Mouse (Mus musculus): ENCODE results near the gene Pou6f1. TPM values are rescaled to one million over a fixed set of nuclear protein-coding genes. Genes with fewer than 3 reads are reported as not detected.

Gene Pou6f1
- total and polyA plus RNA-seq, 2 experiments from 2014 or later = 24.9 to 84.1 TPM

DNA sequence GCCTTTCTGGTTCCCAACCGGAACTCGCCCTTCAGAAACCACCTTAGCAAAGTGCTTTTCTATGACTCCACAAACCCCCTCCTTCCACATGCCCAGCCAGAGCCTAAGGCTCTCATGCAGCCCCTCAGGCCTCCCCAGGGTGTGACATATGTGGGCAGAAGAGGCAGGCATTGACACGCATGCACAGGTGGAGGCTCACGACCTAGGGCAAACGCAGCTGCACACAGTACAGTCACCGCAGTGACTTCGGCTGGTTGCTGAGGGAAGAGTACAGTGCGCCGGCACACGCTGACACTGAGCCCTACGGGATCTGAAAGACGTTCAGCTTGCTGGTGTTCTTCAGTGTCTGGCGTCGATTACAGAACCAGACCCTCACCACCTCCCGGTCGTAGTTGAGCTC is 21.8 kb downstream of the Pou6f1 start:
- H3K4me2 ChIP-seq (ENCODE audit: low read depth, low read length) = no peak overlapping the region
- 87% methylated on average over 16 of the region's 16 CpGs for whole genome bisulfite sequencing
- no peaks in the 10 kb centered on the region for H3K27me3 ChIP-seq (ENCODE audit: insufficient read depth, low read length)
- no peak for TF ChIP-seq CTCF (IDR thresholded peaks at IDR 0.05; ENCODE audit: low read depth)
- no peak overlapping the region for H3K4me3 ChIP-seq (ENCODE audit: low read length)
- H3K4me1 ChIP-seq (ENCODE audit: insufficient read depth, low read length) = 0 out of 2 replicates have a peak, but pooled peaks cover 3% of the 10 kb centered on the region
- no peaks in the 10 kb centered on the region for H3K9me3 ChIP-seq (ENCODE audit: low read length)
- ATAC-seq (no peak), DNase-seq (ENCODE audit: low spot score) (no peak)
- H3K9ac ChIP-seq (replicated peaks; ENCODE audit: low read length) = no peak overlapping the region
- H3K27ac ChIP-seq = no peak overlapping the region
- peaks cover 16% of the 10 kb centered on the region; the same call in 1 of the 2 replicates for H3K36me3 ChIP-seq (ENCODE audit: insufficient read depth, low read length)

DNA sequence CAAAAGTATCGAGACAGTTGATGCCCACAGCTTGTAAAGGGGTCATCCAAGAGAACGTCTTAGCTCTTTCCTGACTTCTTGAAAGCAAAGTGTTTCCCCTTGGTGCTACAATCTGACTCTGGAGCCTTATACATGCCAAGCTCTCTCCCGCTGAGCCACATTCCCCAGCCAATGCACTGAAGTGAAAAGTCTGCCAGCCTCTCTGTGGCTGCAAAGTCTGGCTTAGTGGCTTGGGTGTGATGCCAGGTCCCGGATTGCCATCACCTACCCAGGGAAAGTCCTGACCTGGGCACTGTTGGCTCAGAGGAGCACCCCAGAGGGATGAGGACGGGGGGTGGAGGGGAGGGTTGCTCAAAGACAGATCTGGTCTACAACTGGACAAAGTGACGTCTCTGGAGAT is 23.0 kb downstream of the Pou6f1 start:
- Histone ChIP-seq H3K27ac (no peak overlapping the region), H3K36me3 (ENCODE audit: insufficient read depth, low read length) (peaks cover 14% of the 10 kb centered on the region; the same call in 1 of the 2 replicates)
- 70% methylated on average over 6 of the region's 6 CpGs for WGBS

DNA sequence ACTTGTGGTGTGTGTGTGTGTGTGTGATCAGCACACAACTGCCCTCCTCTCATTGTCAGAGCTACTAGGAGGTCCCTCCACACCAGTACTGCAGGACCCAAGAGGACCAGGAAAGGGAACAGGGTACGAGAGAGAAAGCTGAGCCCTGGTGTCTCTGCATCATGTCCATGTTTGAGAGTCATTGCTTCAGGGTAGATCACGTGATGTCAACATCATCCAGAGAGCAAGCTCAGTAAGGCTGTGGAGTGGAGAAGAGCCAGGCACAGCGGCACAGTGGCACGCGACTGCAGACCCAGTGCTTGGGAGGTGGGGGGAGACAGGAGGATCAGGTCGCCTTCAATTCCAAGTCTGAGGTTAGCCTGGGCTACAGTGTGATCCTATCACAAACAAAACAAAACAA is 23.4 kb downstream of the Pou6f1 start:
- Histone ChIP-seq H3K4me1 (ENCODE audit: insufficient read depth, low read length) (0 out of 2 replicates have a peak, but pooled peaks cover 3% of the 10 kb centered on the region), H3K36me3 (ENCODE audit: insufficient read depth, low read length) (peaks cover 14% of the 10 kb centered on the region; the same call in 1 of the 2 replicates), H3K9ac (replicated peaks; ENCODE audit: low read length) (no peak overlapping the region), H3K9me3 (ENCODE audit: low read length) (no peaks in the 10 kb centered on the region), H3K4me3 (ENCODE audit: low read length) (no peak overlapping the region), H3K4me2 (ENCODE audit: low read depth, low read length) (no peak overlapping the region), H3K27ac (no peak overlapping the region), H3K27me3 (ENCODE audit: insufficient read depth, low read length) (no peaks in the 10 kb centered on the region)
- 87% methylated on average over 6 of the region's 6 CpGs for WGBS
- DNase-seq (ENCODE audit: low spot score) = no peak
- ATAC-seq = no peak
- no peak for TF ChIP-seq CTCF (IDR thresholded peaks at IDR 0.05; ENCODE audit: low read depth)

More for the DNA sequence above, 23.0 kb downstream of the Pou6f1 start:
- ATAC-seq = no peak
- Histone ChIP-seq H3K4me1 (ENCODE audit: insufficient read depth, low read length) (0 out of 2 replicates have a peak, but pooled peaks cover 3% of the 10 kb centered on the region), H3K4me2 (ENCODE audit: low read depth, low read length) (no peak overlapping the region), H3K27me3 (ENCODE audit: insufficient read depth, low read length) (no peaks in the 10 kb centered on the region), H3K9me3 (ENCODE audit: low read length) (no peaks in the 10 kb centered on the region), H3K9ac (replicated peaks; ENCODE audit: low read length) (no peak overlapping the region), H3K4me3 (ENCODE audit: low read length) (no peak overlapping the region)
- no peak for TF ChIP-seq CTCF (IDR thresholded peaks at IDR 0.05; ENCODE audit: low read depth)
- no peak for DNase-seq (ENCODE audit: low spot score)

DNA sequence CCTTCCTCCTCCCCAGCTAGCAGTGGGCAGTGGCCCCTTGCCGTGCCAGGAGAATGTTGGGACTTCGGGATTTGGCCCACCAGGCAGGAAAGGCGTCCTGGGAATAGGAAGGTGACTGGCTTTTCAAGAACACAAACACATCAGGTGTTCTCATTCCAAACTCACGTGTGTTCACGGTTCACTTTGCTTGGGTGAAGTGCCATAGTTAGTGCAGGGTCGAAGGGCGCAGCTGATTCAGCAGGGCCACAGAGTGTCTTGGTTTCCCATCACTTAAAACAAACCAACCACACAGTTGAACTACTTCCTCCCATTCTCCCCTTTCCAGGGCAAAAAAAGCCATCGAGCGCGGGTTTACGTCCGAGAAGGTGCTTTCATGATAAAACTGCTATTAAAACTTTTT is 24.4 kb downstream of the Pou6f1 start:
- ATAC-seq (no peak), DNase-seq (ENCODE audit: low spot score) (no peak)
- Histone ChIP-seq H3K36me3 (ENCODE audit: insufficient read depth, low read length) (peaks cover 9% of the 10 kb centered on the region; the same call in 1 of the 2 replicates), H3K4me3 (ENCODE audit: low read length) (no peak overlapping the region), H3K27ac (peak overlapping the region; percentile 69; the same call in 1 of the 2 replicates), H3K27me3 (ENCODE audit: insufficient read depth, low read length) (no peaks in the 10 kb centered on the region), H3K9ac (replicated peaks; ENCODE audit: low read length) (no peak overlapping the region), H3K4me1 (ENCODE audit: insufficient read depth, low read length) (0 out of 2 replicates have a peak, but pooled peaks cover 3% of the 10 kb centered on the region), H3K9me3 (ENCODE audit: low read length) (no peaks in the 10 kb centered on the region), H3K4me2 (ENCODE audit: low read depth, low read length) (no peak overlapping the region)
- no peak for TF ChIP-seq CTCF (IDR thresholded peaks at IDR 0.05; ENCODE audit: low read depth)
- 82% methylated on average over 12 of the region's 12 CpGs for WGBS

DNA sequence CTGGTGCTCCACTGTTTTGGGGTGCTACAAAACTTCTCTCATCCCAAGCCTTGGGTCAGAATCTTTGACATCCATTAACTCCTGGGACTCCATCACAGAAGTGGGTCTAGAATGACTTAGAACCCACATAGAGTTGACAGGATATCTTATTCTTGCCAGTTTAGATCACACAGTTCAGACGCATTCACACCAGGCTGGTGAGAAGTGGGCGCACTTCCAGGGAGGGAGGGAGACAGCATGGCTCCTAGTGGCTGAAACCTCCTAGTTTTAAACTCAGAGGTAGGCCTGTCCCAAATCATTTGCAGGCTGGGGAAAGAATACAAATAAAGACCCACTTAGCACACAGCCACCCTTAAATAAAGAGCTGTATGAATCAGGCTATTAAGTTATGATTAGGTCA is 25.4 kb downstream of the Pou6f1 start:
- no peaks in the 10 kb centered on the region for H3K27me3 ChIP-seq (ENCODE audit: insufficient read depth, low read length)
- no peak for TF ChIP-seq CTCF (IDR thresholded peaks at IDR 0.05; ENCODE audit: low read depth)
- no peak overlapping the region for H3K4me2 ChIP-seq (ENCODE audit: low read depth, low read length)
- H3K4me1 ChIP-seq (ENCODE audit: insufficient read depth, low read length) = 0 out of 2 replicates have a peak, but pooled peaks cover 3% of the 10 kb centered on the region
- peak overlapping the region; percentile 69 for H3K27ac ChIP-seq
- H3K36me3 ChIP-seq (ENCODE audit: insufficient read depth, low read length) = peaks cover 9% of the 10 kb centered on the region; the same call in 1 of the 2 replicates
- DNase-seq (ENCODE audit: low spot score) (peak; percentile 50), ATAC-seq (peak; percentile 72)
- no peak overlapping the region for H3K4me3 ChIP-seq (ENCODE audit: low read length)
- 51% methylated on average over 2 of the region's 2 CpGs for WGBS
- H3K9me3 ChIP-seq (ENCODE audit: low read length) = no peaks in the 10 kb centered on the region
- no peak overlapping the region for H3K9ac ChIP-seq (replicated peaks; ENCODE audit: low read length)

DNA sequence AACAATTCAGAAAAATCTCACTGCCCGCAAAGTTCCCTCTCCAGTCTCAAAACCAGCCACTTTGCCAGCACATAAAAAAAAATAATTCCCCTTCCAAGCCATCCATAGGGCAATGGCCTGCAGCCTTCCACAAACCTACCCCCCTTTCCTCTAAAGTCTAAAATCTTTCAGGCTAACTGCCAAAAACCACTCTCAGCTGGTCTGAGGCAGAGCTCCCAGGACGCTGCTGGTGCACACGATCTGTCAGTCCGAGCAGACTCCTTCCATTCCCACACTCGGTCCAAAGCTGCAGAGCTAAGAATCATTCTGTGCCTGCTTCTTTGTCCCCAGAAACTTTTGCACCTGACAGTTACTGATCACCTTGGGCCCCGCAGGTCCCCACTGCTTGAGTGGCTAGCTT is 25.8 kb downstream of the Pou6f1 start:
- H3K9ac ChIP-seq (replicated peaks; ENCODE audit: low read length) = peak overlapping the region; percentile 22; the same call in 1 of the 2 replicates
- WGBS = 27% methylated on average over 6 of the region's 6 CpGs

DNA sequence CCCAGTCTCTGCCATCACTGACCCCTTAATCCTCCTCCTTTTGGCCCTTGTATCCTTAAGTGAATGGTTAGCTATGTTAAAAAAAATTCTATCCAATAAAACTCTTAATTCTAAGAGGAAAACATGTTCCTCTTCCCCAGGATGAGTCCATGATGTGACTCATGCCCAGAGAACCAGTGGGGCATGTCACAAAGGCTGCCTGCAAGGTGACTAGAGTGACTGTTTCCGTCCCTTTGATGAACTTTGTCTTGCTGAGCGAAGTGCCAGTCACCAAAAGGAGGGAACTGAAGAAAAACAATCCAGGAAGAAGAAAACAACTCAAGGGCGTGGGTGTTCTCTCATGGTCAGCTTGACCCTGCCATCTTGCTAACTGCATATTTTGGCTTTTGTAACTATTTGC is 30.5 kb downstream of the Pou6f1 start:
- no peaks in the 10 kb centered on the region for H3K36me3 ChIP-seq (ENCODE audit: insufficient read depth, low read length)
- no peaks in the 10 kb centered on the region for H3K9me3 ChIP-seq (ENCODE audit: low read length)
- DNase-seq (ENCODE audit: low spot score) (no peak), ATAC-seq (no peak)
- no peak overlapping the region for H3K27ac ChIP-seq
- H3K4me3 ChIP-seq (ENCODE audit: low read length) = no peak overlapping the region
- H3K4me2 ChIP-seq (ENCODE audit: low read depth, low read length) = no peak overlapping the region
- WGBS = 61% methylated on average over 3 of the region's 3 CpGs
- TF ChIP-seq CTCF (IDR thresholded peaks at IDR 0.05; ENCODE audit: low read depth) = no peak
- no peak overlapping the region for H3K9ac ChIP-seq (replicated peaks; ENCODE audit: low read length)
- no peaks in the 10 kb centered on the region for H3K4me1 ChIP-seq (ENCODE audit: insufficient read depth, low read length)
- no peaks in the 10 kb centered on the region for H3K27me3 ChIP-seq (ENCODE audit: insufficient read depth, low read length)

More for the DNA sequence above, 25.8 kb downstream of the Pou6f1 start:
- H3K9me3 ChIP-seq (ENCODE audit: low read length) = no peaks in the 10 kb centered on the region
- peak; percentile 67 for DNase-seq (ENCODE audit: low spot score)
- peak; percentile 82 for ATAC-seq
- no peak overlapping the region for H3K4me2 ChIP-seq (ENCODE audit: low read depth, low read length)
- no peak overlapping the region for H3K4me3 ChIP-seq (ENCODE audit: low read length)
- H3K36me3 ChIP-seq (ENCODE audit: insufficient read depth, low read length) = peaks cover 9% of the 10 kb centered on the region; the same call in 1 of the 2 replicates
- H3K27ac ChIP-seq = peak overlapping the region; percentile 69
- no peak for TF ChIP-seq CTCF (IDR thresholded peaks at IDR 0.05; ENCODE audit: low read depth)
- H3K27me3 ChIP-seq (ENCODE audit: insufficient read depth, low read length) = no peaks in the 10 kb centered on the region
- 0 out of 2 replicates have a peak, but pooled peaks cover 3% of the 10 kb centered on the region for H3K4me1 ChIP-seq (ENCODE audit: insufficient read depth, low read length)

Measured in hindbrain, postnatal 0 days (tissue).